Mouse (Mus musculus) stomach, postnatal 0 days (tissue): ENCODE measurements around the gene Gm28551.
"Not testable (repeated sequence)": the region's sequence is repeated elsewhere in the genome, so short reads cannot be mapped to it uniquely, and the experiment has no call there.

ENCODE experiments used
- CTCF ChIP-seq: IDR thresholded peaks from 2 replicates; pipeline ENCODE4 v1.5.1; 2016; ENCODE audit warnings: antibody characterized with exemption, low read depth, mild to moderate bottlenecking, moderate library complexity
- EP300 ChIP-seq: optimal IDR thresholded peaks from 2 replicates; pipeline ENCODE3; 2016; ENCODE audit warnings: antibody characterized with exemption

DNA sequence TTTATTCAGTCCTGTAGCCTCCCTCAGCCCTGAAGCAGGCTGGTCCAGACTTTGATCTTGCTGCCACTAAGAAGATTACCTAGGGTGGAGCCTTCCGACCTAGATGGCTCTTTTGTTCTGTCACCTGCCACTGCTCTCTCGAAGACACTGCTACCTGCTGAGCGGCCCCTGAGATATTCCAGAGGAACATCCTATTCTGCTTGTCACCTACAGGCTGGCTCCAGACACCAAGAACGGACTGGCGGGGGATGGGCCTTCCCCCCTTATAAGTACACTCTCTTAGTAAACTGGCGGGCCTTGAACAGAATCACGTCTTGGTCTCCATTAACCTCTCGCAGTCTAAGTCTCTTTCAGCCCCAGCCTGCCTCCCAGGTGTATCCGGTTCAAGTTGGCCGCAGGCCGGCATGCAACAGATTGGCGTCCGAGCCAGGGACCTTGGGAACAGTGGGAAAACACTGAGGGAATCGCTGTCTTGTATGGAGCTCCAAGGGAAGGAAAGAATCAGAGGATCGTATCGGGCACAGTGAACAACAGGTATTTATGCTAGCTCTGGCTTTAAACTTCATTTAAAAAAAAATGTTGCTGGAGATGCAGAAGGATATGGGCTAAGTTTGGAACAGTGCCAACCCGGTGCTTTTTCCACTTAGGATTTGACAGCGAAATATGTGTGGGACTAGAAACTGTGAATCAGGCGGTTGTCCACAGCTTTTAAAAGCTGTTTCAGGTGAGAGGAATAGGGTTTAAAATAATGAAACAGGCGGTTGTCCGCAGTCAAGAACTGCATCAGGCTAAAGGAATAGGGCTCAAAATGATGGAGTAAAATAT, 41.7 kb upstream of the Gm28551 start:
- not testable (repeated sequence) for TF ChIP-seq CTCF, EP300
